Mouse (Mus musculus): Measurements from ENCODE around the gene Cnih3. TPM values are rescaled to one million over a fixed set of nuclear protein-coding genes. Genes with fewer than 3 reads are reported as not detected.

Gene Cnih3
- polyA plus RNA-seq, 1 experiment from 2014 or later: 5.1 TPM

DNA sequence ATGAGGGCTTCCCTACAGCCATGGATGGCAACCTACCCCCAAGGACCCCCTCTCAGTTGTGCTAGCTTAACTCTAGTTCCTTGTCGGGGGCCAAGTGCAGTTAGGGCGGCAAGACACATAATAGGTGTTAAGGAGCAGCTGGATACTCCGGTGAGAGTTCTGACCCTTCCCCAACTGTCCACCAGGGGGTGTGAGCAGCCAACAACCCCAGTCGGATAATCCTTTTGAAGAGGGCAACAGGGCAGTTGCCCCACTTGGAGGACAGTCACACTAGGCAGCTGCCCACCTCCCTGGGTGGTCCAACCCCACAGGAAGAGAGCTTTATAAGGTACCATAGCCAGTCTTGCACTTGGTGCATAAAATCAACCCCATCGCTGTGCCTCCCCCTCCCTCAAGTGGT lies 112.6 kb downstream of the Cnih3 start:
- Histone ChIP-seq H3K4me3 (no peak overlapping the region), H3K9me3 (replicated peaks) (no peaks in the 10 kb centered on the region), H3K4me2 (replicated peaks) (no peak overlapping the region), H3K36me3 (no peaks in the 10 kb centered on the region), H3K27me3 (no peaks in the 10 kb centered on the region), H3K4me1 (peaks cover 10% of the 10 kb centered on the region; the same call in 1 of the 2 replicates), H3K27ac (no peak overlapping the region), H3K9ac (no peak overlapping the region)
- WGBS: 59% methylated on average over 5 of the region's 5 CpGs
- ATAC-seq (ENCODE audit: low FRiP score): no peak

DNA sequence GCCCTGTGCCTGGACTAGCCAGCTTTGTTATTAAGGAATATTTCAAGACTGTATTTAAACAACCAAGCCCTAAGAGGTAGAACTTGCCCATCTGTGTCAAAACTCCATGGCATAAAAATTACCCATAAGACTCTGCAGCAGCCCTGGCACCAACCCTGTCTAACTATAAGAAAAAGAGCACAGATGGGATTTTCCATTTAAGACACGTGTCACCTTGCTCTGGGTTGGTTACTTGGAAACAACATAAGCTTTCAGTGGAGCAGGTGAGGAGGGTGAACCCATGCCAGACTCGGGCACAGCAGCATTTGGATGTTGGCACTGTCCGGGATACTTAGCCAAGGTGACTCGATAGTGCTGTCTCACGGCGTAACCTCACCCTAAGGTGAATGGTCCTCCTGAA lies 113.6 kb downstream of the Cnih3 start:
- Histone ChIP-seq H3K9me3 (replicated peaks) (peaks cover 4% of the 10 kb centered on the region; the same call in 1 of the 2 replicates), H3K4me1 (peaks cover 10% of the 10 kb centered on the region; the same call in 1 of the 2 replicates), H3K4me2 (replicated peaks) (no peak overlapping the region), H3K36me3 (no peaks in the 10 kb centered on the region), H3K27me3 (no peaks in the 10 kb centered on the region), H3K4me3 (no peak overlapping the region), H3K9ac (no peak overlapping the region), H3K27ac (no peak overlapping the region)
- no peak for ATAC-seq (ENCODE audit: low FRiP score)
- 93% methylated on average over 6 of the region's 6 CpGs for WGBS

DNA sequence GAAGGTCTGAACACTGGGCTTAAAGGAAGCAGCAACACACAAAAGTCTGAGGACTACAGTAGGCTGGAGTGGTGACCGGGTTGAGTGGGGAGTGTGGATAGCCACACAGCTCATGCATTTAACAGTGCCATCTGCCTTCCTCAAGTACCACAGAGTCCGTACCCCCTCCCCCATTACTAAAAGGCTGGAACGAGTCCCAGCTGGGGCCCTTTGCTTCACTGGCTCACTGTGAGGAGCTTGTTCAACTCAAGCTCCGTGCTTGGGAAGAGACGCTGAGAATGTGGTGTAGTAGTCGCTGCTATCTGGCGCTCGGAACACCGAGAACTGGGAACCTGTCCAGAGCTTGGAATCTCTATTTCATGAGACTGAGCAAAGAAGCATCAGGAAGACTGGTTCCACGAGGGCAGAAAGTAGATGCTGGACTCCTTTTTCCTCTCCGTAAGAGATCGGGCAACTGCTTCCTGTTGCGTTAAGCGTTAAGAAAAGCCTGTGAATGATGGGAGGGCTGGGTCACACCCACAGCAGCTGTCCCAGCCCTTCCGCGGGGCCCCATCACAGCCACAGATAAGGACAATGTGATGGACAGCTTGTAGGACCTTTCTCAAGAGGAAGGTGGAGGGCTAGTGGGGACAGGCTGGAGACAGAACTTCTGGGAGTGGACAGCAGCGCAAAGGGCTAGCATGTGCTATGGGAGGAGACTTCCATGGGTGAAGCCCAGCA lies 114.3 kb downstream of the Cnih3 start:
- no peak overlapping the region for H3K4me2 ChIP-seq (replicated peaks)
- H3K4me3 ChIP-seq: no peak overlapping the region
- H3K9ac ChIP-seq: no peak overlapping the region
- no peaks in the 10 kb centered on the region for H3K27me3 ChIP-seq
- H3K9me3 ChIP-seq (replicated peaks): peaks cover 12% of the 10 kb centered on the region
- peak; percentile 50; the same call in 1 of the 2 replicates for ATAC-seq (ENCODE audit: low FRiP score)
- H3K4me1 ChIP-seq: peaks cover 10% of the 10 kb centered on the region; the same call in 1 of the 2 replicates
- H3K27ac ChIP-seq: no peak overlapping the region
- no peaks in the 10 kb centered on the region for H3K36me3 ChIP-seq
- 81% methylated on average over 17 of the region's 17 CpGs for WGBS

DNA sequence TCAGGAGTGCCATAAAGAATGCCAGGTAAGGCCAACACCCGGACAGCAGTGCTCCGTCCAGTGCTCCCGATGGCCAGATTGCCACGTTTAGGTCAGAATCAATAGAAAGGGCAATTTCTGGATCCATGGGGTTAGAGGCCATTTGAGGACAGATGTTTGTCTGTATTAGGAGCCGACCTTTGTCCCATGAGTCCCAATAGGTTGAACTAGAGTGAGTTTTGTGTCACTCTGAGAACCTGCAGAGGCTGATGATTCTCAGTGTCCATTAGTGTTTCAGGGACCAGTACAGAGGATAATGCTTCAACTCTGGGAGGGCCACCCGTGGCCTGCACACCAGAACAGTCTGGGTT lies 114.9 kb downstream of the Cnih3 start:
- Histone ChIP-seq H3K27ac (no peak overlapping the region), H3K4me3 (no peak overlapping the region), H3K9ac (no peak overlapping the region), H3K4me2 (replicated peaks) (no peak overlapping the region), H3K9me3 (replicated peaks) (peaks cover 14% of the 10 kb centered on the region), H3K27me3 (no peaks in the 10 kb centered on the region), H3K36me3 (no peaks in the 10 kb centered on the region), H3K4me1 (peaks cover 9% of the 10 kb centered on the region; the same call in 1 of the 2 replicates)
- WGBS: 85% methylated on average over 6 of the region's 6 CpGs
- no peak for ATAC-seq (ENCODE audit: low FRiP score)

DNA sequence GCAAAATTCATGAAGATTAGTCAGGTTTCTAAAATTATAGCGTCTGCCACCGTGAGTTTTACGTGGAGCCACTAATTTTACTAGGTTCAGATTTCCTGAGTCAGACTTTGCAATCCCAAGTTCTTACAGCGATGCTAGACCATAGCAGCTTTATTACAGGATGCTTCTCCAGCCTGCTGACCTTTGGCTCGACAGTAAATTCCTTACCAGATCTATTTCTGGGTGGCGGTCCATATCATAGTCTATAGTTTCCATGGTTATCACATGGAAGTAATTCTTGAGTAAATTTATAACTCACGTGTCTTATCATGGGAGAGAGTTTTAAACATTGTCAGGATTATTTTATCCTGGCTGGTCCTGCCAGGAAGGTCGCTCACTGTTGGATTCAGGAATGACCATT lies 117.0 kb downstream of the Cnih3 start:
- H3K36me3 ChIP-seq: no peaks in the 10 kb centered on the region
- no peaks in the 10 kb centered on the region for H3K27me3 ChIP-seq
- WGBS: 85% methylated on average over 8 of the region's 8 CpGs
- peaks cover 14% of the 10 kb centered on the region for H3K9me3 ChIP-seq (replicated peaks)
- no peak overlapping the region for H3K27ac ChIP-seq
- H3K4me1 ChIP-seq: no peaks in the 10 kb centered on the region
- ATAC-seq (ENCODE audit: low FRiP score): no peak
- no peak overlapping the region for H3K4me3 ChIP-seq
- H3K4me2 ChIP-seq (replicated peaks): no peak overlapping the region
- no peak overlapping the region for H3K9ac ChIP-seq

DNA sequence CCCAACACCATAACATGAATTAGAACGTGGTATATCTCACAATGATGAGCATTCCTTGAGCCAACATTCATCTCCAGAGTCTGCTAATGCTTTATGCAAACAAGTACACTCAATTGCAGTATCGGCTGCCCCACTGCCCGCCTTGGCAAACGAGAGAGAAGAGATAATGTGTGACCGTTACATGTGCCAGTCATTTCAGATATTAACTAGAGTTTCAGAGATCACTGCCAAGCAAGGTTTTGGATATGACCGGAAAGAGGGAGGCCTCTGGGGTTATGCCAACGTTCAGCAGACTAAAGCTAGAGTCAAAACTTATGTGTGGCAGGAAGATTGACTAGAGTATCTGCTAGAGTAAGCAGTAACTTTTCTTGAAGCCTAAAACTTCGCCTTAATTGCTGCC lies 123.7 kb downstream of the Cnih3 start:
- H3K9me3 ChIP-seq (replicated peaks): peaks cover 9% of the 10 kb centered on the region
- H3K4me3 ChIP-seq: no peak overlapping the region
- 86% methylated on average over 8 of the region's 8 CpGs for WGBS
- no peak overlapping the region for H3K27ac ChIP-seq
- H3K36me3 ChIP-seq: no peaks in the 10 kb centered on the region
- peaks cover 3% of the 10 kb centered on the region; the same call in 1 of the 2 replicates for H3K4me1 ChIP-seq
- H3K4me2 ChIP-seq (replicated peaks): no peak overlapping the region
- no peak overlapping the region for H3K9ac ChIP-seq
- ATAC-seq (ENCODE audit: low FRiP score): no peak
- H3K27me3 ChIP-seq: no peaks in the 10 kb centered on the region

DNA sequence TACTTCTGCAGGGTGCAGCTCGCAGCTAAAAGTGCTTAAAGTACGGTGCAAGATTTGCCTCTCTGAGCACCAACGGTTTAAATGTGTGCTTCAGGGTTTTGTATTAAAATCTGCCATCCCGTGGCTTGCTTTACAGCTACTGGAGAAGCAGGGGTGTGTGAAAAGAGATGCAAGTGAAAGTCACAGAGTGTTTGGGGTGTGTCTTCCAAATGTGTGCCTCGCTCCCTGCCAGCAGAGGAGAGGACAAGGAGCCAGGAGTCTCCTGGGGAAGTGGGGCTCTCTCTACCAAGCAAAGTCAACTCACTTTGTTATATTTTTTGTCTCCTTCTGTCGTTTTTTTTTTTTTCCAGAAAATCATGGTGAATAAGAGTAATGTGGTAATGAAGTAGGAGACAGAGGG lies 124.1 kb downstream of the Cnih3 start:
- no peak overlapping the region for H3K4me2 ChIP-seq (replicated peaks)
- no peaks in the 10 kb centered on the region for H3K36me3 ChIP-seq
- H3K9me3 ChIP-seq (replicated peaks): peaks cover 5% of the 10 kb centered on the region
- H3K9ac ChIP-seq: no peak overlapping the region
- 77% methylated on average over 6 of the region's 6 CpGs for WGBS
- H3K4me1 ChIP-seq: peaks cover 3% of the 10 kb centered on the region; the same call in 1 of the 2 replicates
- H3K27me3 ChIP-seq: no peaks in the 10 kb centered on the region
- no peak for ATAC-seq (ENCODE audit: low FRiP score)
- no peak overlapping the region for H3K27ac ChIP-seq
- H3K4me3 ChIP-seq: no peak overlapping the region

DNA sequence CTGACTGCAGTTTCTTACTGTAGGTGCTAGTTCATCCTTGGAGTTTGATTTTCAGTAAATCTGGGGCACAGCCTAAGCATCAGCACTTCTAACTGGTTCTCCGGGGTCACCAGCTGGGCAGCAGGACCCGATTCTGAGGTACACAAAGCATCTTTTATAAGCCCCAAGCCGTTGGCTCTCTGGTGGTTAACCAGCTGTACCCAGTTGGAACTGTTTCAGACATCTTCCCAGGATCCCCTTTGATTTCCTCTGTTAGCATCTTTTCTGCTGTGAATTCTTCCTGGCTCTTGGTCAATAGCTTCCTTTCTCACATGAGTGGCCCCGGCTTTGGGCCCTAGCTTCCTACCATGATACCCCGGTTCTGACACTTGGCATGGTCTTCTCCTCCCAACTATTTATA lies 132.3 kb downstream of the Cnih3 start:
- ATAC-seq (ENCODE audit: low FRiP score): no peak
- Histone ChIP-seq H3K27ac (no peak overlapping the region), H3K27me3 (no peaks in the 10 kb centered on the region), H3K9ac (no peak overlapping the region), H3K36me3 (no peaks in the 10 kb centered on the region), H3K9me3 (replicated peaks) (no peaks in the 10 kb centered on the region), H3K4me1 (peaks cover 6% of the 10 kb centered on the region; the same call in 1 of the 2 replicates), H3K4me3 (no peak overlapping the region), H3K4me2 (replicated peaks) (no peak overlapping the region)
- WGBS: 76% methylated on average over 5 of the region's 5 CpGs

DNA sequence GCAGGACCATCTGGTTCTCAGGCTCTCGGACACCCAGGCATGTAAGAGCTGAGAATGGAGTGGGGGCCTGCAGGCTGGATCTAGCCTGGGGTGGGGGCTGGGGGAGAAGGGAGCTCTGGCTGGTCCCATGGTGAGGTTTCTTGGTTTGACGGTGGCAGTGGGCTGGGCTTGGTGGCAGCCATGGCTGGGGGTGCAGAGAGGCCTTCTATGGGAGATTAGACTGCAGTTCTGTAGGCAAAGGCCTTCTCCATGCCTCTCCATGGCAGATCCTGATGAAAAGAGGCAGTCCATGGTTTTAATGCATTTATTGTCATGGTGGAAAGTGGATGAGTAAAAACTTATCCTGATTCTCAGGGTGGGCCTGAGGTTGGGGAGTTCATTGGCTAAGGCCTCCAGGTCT lies 151.0 kb downstream of the Cnih3 start:
- Histone ChIP-seq H3K9me3 (replicated peaks) (no peaks in the 10 kb centered on the region), H3K27ac (no peak overlapping the region), H3K36me3 (no peaks in the 10 kb centered on the region), H3K27me3 (no peaks in the 10 kb centered on the region), H3K4me2 (replicated peaks) (no peak overlapping the region), H3K4me3 (no peak overlapping the region), H3K9ac (no peak overlapping the region), H3K4me1 (no peaks in the 10 kb centered on the region)
- WGBS: 88% methylated on average over 2 of the region's 2 CpGs
- no peak for ATAC-seq (ENCODE audit: low FRiP score)

DNA sequence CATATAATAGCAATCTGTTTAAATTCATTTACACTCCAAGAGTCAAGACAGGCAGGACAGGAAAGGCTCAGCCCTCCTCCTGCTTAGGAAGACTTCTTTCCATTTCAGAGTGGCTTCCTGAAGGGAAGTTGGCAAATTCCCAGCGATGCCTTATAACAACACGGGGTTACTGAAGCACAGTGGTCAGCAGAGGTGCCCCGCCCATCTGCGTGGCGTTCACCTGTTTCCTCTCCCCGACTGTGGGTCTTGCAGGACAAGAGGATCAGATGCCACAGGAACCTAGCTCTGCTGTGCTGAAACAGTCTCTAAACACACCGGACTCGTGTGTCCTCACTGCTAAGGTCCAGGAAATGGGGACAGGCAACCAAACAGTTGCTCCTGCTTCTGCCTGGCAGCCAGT lies 152.9 kb downstream of the Cnih3 start:
- Histone ChIP-seq H3K9me3 (replicated peaks) (no peaks in the 10 kb centered on the region), H3K27me3 (no peaks in the 10 kb centered on the region), H3K4me3 (no peak overlapping the region), H3K4me1 (no peaks in the 10 kb centered on the region), H3K36me3 (no peaks in the 10 kb centered on the region), H3K4me2 (replicated peaks) (no peak overlapping the region), H3K9ac (no peak overlapping the region), H3K27ac (no peak overlapping the region)
- 62% methylated on average over 8 of the region's 8 CpGs for WGBS
- ATAC-seq (ENCODE audit: low FRiP score): no peak

Other genes starting within 250 kb of the Cnih3 start
- 42.1 and 42.2 TPM in 2 replicates for gene Nvl, start 208.4 kb upstream of the Cnih3 start, polyA plus RNA-seq (2016; fragmentation: Nextera tagmentation; extraction: Ambion mirVana)
- 60.7 and 63.1 TPM in 2 replicates for gene Cnih4, start 207.9 kb upstream of the Cnih3 start, polyA plus RNA-seq (2016; fragmentation: Nextera tagmentation; extraction: Ambion mirVana)
- 46.5 and 47.0 TPM in 2 replicates for gene Wdr26, start 140.6 kb upstream of the Cnih3 start, polyA plus RNA-seq (2016; fragmentation: Nextera tagmentation; extraction: Ambion mirVana)
- not detected in 2 replicates for gene Ccdc121, start 158.8 kb downstream of the Cnih3 start, polyA plus RNA-seq (2016; fragmentation: Nextera tagmentation; extraction: Ambion mirVana)
- gene Dnah14, start 223.9 kb downstream of the Cnih3 start, polyA plus RNA-seq (2016; fragmentation: Nextera tagmentation; extraction: Ambion mirVana): 0.89 and 2.0 TPM in 2 replicates

All from hindbrain, embryonic 12.5 days (tissue).